Mouse (Mus musculus) liver, embryonic 11.5 days (tissue): ENCODE results near the gene Anapc16. TPM values are rescaled to one million over a fixed set of nuclear protein-coding genes. Genes with fewer than 3 reads are reported as not detected.

Experiments used
- ATAC-seq: fragments of 200-750 bp; cut with Nextera tagmentation; replicated peaks from 2 replicates; pipeline ENCODE4 v1.8.0; 2017; ENCODE audit warnings: moderate number of reproducible peaks, mild to moderate bottlenecking, moderate TSS enrichment, moderate library complexity; ENCODE audit not compliant: low FRiP score
- DNase-seq: peaks from one replicate; pipeline ENCODE4 v3.0.0-alpha.2; 2017; ENCODE audit warnings: low spot score
- H3K27ac ChIP-seq: fragments of 300-500 bp; sonication (generic); 2 replicates; pipeline ENCODE4 v1.5.1; 2014; ENCODE audit warnings: mild to moderate bottlenecking, low read depth, low read length, control low read depth
- H3K27me3 ChIP-seq: fragments of 300-500 bp; sonication (generic); replicated peaks from 2 replicates; pipeline ENCODE4 v1.6.1; 2014; ENCODE audit warnings: low read length, mixed read lengths; ENCODE audit not compliant: control insufficient read depth, insufficient read depth
- H3K36me3 ChIP-seq: fragments of 300-500 bp; sonication (generic); 2 replicates; pipeline ENCODE4 v1.6.1; 2014; ENCODE audit warnings: mild to moderate bottlenecking, low read length, moderate library complexity, mixed read lengths; ENCODE audit not compliant: control insufficient read depth, insufficient read depth
- H3K4me1 ChIP-seq: fragments of 300-500 bp; sonication (generic); replicated peaks from 2 replicates; pipeline ENCODE4 v1.6.1; 2014; ENCODE audit warnings: low read length, mixed read lengths; ENCODE audit not compliant: control insufficient read depth, insufficient read depth
- H3K4me2 ChIP-seq: fragments of 300-500 bp; sonication (generic); 2 replicates; pipeline ENCODE4 v1.6.1; 2014; ENCODE audit warnings: mild to moderate bottlenecking, control low read depth, moderate library complexity
- H3K4me3 ChIP-seq: fragments of 300-500 bp; sonication (generic); 2 replicates; pipeline ENCODE4 v1.5.1; 2014; ENCODE audit warnings: low read depth, low read length, control low read depth
- H3K9ac ChIP-seq: fragments of 300-500 bp; sonication (generic); 2 replicates; pipeline ENCODE4 v1.6.1; 2014; ENCODE audit warnings: low read depth, low read length, control low read depth
- H3K9me3 ChIP-seq: fragments of 300-500 bp; sonication (generic); 2 replicates; pipeline ENCODE4 v1.6.1; 2016; ENCODE audit warnings: low read length, inconsistent platforms, mixed read lengths; ENCODE audit not compliant: control insufficient read depth
- WGBS: fragments of 180-500 bp; shearing (Covaris S2); extraction: QIAGEN DNeasy Blood & Tissue Kit; methylation state at CpG from one replicate; pipeline ENCODE4 v1.1.7; 2014; 5-methylcytosine and 5-hydroxymethylcytosine counted together
- polyA plus RNA-seq: library from polyadenylated mRNA; unstranded; fragments of >200 nt; fragmentation: Nextera tagmentation; extraction: Ambion mirVana; gene quantifications from 2 replicates; pipeline ENCODE4 v1.2.1, GENCODE M21; 2014

Anapc16 gene
- polyA plus RNA-seq, 1 experiment from 2014 or later = 77.4 TPM

DNA sequence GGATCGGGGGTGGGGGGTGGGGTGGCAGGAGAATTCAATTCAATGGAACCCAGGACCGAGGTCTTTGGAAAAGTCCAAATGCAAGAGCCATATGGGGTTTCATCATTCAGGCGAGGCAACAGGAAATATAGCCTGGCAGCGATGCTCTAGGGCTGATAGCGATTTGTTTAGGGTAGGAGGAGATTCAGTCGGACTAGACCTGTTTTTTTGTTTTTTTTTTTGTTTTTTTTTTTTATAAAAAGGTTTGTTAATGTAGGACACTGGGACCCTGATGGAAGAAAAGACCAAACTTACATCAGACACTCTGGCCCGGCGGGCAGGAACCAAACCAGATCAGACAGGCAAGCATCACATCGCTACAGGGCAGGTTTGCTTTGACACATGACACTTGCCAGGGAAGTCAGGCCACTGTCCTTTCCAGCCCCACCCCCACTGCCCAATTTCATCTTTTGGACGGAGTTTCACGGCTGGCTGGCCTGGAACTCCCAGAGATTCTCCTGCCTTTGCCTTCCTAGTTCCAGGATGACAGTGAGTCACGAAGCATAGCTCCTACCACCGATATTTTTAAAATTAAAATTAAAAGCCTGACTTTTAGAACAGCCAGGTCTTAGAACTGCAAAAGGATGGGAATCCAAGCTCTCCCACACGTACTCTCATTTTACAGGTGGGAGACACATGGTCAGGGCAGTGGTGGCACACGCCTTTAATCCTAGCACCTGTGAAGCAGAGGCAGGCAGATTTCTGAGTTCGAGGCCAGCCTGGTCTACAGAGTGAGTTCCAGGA lies 50.0 kb downstream of the Anapc16 start:
- Histone ChIP-seq H3K9ac (peak overlapping the region; percentile 72), H3K9me3 (no peaks in the 10 kb centered on the region), H3K4me1 (peaks cover 22% of the 10 kb centered on the region), H3K4me3 (peak overlapping the region; percentile 81), H3K27me3 (peaks cover 22% of the 10 kb centered on the region), H3K27ac (0 out of 2 replicates have a peak overlapping the region, but pooled peaks have one; percentile 41), H3K4me2 (peak overlapping the region; percentile 97), H3K36me3 (peaks cover 3% of the 10 kb centered on the region; the same call in 1 of the 2 replicates)
- no peak for ATAC-seq
- 24% methylated on average over 16 of the region's 16 CpGs for WGBS
- DNase-seq = peak; percentile 52

DNA sequence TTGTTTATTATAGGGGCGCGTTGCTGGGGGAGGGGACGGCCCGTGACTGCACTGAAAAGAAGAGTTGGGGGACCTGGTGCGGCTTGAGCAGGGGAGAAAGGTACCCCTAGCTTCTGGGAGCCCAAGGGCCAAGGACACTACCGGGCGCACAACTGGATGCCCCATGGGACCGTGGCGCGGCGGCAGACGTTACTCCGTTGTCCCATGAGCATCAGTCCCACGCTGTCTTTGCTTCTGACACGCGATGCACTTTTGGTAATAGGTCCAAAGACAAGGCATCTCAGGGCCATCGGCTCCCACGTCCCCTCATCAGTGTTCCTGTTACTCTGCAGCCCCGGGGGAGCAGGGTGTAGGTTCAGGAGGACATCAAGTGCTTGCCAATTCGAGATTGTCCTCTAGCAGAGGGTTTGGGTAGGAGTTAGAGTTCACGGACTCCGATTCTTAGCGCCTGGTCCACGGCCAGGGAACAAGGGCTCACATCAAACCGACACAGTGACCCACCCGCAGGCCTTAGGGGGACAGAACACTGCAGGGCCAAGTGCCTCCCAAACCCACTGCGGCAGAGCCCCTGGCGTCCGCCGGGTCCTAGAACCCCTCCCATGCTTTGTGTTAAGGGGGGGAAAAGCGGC lies 50.7 kb downstream of the Anapc16 start:
- peak; percentile 44 for ATAC-seq
- peak overlapping the region; percentile 81 for H3K4me3 ChIP-seq
- H3K4me2 ChIP-seq = peak overlapping the region; percentile 97
- under 1% methylated on average over 31 of the region's 31 CpGs for WGBS
- peak; percentile 71 for DNase-seq
- H3K27me3 ChIP-seq = peaks cover 16% of the 10 kb centered on the region
- peak overlapping the region; percentile 58 for H3K27ac ChIP-seq
- no peaks in the 10 kb centered on the region for H3K9me3 ChIP-seq
- peak overlapping the region; percentile 72 for H3K9ac ChIP-seq
- H3K36me3 ChIP-seq = peaks cover 3% of the 10 kb centered on the region; the same call in 1 of the 2 replicates
- peaks cover 22% of the 10 kb centered on the region for H3K4me1 ChIP-seq

DNA sequence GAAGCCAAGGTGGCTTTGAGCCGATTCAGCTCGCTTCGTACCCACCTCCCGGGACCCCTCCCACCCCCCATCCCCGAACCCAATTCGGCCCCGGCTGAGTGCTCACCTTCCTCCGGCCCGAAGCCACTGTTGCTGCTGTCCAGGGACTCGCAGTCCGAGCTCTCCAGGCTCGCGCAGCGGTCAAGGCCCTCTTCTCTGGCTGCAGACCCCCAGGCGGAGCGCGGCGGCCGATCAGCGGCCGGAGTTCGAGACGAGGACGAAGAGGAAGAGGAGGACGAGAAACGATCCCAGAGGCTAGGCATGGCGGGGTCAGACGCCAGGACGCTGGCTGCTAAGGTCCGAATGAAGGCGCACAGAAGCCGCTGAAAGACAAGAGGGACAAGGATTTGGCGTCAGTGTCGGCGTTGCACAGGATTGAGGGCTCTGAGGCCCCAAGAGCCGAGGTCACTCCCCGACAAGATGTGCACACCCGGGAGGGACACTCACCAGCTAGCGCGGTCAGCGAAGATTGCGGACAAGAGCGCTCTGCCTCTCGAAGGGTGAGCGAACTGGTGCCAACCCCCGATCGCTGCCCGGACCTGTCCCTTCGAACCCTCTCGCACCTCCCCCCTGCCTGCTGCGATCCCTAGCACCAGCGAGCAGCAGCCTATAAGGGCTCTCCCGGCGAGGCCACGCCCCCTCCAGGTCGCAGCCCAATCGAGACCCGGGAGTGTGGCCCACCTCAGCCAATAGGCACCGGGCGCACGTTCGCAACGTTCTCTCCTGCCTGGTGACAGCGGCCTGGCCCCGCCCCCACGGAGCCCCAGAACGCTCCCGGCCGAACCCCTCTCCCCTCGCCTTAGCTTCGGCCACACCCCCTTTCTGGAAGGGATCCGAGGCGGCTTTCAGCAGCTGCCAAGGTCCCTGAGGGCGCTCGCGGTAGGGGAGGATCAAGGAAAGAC lies 51.5 kb downstream of the Anapc16 start, which contains the start of gene Ddit4:
TSS of gene Ddit4 (minus strand) at position 624 of the 941 bp plus-strand sequence.
- WGBS = under 1% methylated on average over 76 of the region's 76 CpGs
- ATAC-seq = peak; percentile 99
- DNase-seq = peak; percentile 100
- Histone ChIP-seq H3K9me3 (no peaks in the 10 kb centered on the region), H3K4me3 (peak within 1 kb of the TSS; percentile 81), H3K4me1 (peaks cover 22% of the 10 kb centered on the region), H3K4me2 (peak within 1 kb of the TSS; percentile 97), H3K9ac (peak within 1 kb of the TSS; percentile 91), H3K27me3 (peaks cover 8% of the 10 kb centered on the region), H3K36me3 (peaks cover 3% of the 10 kb centered on the region; the same call in 1 of the 2 replicates), H3K27ac (peak within 1 kb of the TSS; percentile 83)

DNA sequence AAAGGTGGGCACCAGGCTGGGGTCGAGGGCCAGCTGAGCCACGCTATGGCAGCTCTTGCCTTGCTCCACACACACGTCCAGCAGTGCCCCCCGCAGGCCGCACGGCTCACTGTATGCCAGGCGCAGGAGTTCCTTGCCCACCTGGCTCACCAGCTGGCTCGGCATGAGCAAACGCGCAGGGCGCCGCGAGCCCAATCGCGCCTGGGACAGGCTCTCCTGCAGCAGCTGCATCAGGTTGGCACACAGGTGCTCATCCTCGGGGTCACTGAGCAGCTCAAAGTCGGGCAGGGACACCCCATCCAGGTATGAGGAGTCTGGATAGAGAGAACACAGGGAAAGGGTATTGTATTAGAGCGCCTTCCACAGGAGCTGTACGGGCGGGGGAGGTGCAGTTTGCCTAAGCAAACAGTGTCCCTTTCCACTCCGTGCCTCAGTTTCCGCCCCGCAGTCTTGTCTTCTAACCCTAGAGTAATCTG lies 52.2 kb downstream of the Anapc16 start:
- Histone ChIP-seq H3K27me3 (0 out of 2 replicates have a peak, but pooled peaks cover 5% of the 10 kb centered on the region), H3K36me3 (peaks cover 3% of the 10 kb centered on the region; the same call in 1 of the 2 replicates), H3K4me2 (peak overlapping the region; percentile 97), H3K27ac (peak overlapping the region; percentile 83), H3K9ac (peak overlapping the region; percentile 91), H3K4me1 (peaks cover 22% of the 10 kb centered on the region), H3K4me3 (peak overlapping the region; percentile 81), H3K9me3 (no peaks in the 10 kb centered on the region)
- 2% methylated on average over 23 of the region's 23 CpGs for WGBS
- ATAC-seq (no peak), DNase-seq (peak; percentile 74)

DNA sequence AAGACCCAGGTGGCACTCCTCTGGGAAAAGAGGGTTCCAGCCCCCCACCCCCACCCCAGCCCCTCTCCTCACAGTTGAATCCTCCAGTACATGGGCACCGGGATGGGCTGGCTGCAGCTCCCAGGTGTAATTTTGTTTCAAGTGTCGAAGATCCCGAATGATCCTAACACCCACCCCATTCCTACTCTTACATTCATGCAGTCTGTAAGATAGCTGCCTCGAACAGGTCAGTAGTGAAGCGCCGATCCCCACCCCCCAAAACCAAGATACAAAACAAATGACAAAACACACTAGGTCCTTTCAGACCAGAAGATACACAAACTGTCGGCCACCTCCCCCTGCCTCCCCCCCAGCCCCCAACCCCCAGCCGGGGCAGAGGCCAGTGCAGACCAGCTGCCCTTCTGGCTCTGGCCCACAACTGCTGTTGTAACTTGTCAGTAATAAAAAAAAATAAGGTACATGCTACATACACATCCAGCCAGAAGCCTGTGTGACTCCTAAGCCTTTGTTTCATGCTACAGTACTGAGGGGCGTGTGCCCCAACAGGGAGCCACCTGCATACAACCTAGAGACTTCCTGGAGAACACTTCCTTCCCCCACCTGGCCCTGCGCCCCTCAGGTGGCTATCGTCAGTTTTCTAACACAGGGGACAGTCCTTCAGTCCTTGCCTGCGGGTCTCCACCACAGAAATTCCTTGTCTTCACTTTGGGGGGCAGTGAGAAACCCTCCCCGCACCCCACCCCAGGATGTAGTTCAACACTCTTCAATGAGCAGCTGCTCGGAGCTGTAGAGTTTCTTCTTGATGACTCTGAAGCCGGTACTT lies 52.9 kb downstream of the Anapc16 start:
- H3K4me3 ChIP-seq = peak overlapping the region; percentile 81
- peak overlapping the region; percentile 91 for H3K9ac ChIP-seq
- DNase-seq = no peak
- H3K4me2 ChIP-seq = peak overlapping the region; percentile 97
- WGBS = 50% methylated on average over 15 of the region's 15 CpGs
- peaks cover 22% of the 10 kb centered on the region for H3K4me1 ChIP-seq
- peaks cover 3% of the 10 kb centered on the region; the same call in 1 of the 2 replicates for H3K36me3 ChIP-seq
- H3K27me3 ChIP-seq = 0 out of 2 replicates have a peak, but pooled peaks cover 5% of the 10 kb centered on the region
- no peak overlapping the region for H3K27ac ChIP-seq
- no peaks in the 10 kb centered on the region for H3K9me3 ChIP-seq
- no peak for ATAC-seq

DNA sequence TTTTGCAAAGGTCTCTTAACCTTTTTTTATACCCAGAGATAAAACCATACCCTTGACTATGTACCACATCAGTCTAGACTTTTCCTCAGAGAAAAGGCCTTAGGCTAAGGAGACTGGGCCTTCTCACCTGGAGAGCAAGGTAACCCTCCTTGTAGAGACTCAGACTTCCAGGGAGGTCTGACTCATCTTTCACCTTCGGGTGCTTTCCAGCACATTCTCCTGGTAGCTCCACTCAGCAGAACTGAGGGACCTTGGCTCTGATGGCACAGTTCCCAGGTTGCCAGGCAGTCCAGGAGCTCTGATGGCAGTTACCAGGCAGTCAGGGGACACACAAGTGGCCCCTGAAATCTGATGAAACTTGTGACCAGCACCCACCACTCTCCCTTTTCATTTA lies 53.7 kb downstream of the Anapc16 start:
- 83% methylated on average over 1 of the region's 1 CpGs for WGBS
- H3K27me3 ChIP-seq = 0 out of 2 replicates have a peak, but pooled peaks cover 5% of the 10 kb centered on the region
- H3K4me3 ChIP-seq = 0 out of 2 replicates have a peak overlapping the region, but pooled peaks have one; percentile 81
- peak overlapping the region; percentile 1; the same call in 1 of the 2 replicates for H3K4me2 ChIP-seq
- peaks cover 22% of the 10 kb centered on the region for H3K4me1 ChIP-seq
- H3K9me3 ChIP-seq = no peaks in the 10 kb centered on the region
- H3K27ac ChIP-seq = no peak overlapping the region
- H3K36me3 ChIP-seq = peaks cover 3% of the 10 kb centered on the region; the same call in 1 of the 2 replicates
- ATAC-seq (no peak), DNase-seq (no peak)
- H3K9ac ChIP-seq = no peak overlapping the region

DNA sequence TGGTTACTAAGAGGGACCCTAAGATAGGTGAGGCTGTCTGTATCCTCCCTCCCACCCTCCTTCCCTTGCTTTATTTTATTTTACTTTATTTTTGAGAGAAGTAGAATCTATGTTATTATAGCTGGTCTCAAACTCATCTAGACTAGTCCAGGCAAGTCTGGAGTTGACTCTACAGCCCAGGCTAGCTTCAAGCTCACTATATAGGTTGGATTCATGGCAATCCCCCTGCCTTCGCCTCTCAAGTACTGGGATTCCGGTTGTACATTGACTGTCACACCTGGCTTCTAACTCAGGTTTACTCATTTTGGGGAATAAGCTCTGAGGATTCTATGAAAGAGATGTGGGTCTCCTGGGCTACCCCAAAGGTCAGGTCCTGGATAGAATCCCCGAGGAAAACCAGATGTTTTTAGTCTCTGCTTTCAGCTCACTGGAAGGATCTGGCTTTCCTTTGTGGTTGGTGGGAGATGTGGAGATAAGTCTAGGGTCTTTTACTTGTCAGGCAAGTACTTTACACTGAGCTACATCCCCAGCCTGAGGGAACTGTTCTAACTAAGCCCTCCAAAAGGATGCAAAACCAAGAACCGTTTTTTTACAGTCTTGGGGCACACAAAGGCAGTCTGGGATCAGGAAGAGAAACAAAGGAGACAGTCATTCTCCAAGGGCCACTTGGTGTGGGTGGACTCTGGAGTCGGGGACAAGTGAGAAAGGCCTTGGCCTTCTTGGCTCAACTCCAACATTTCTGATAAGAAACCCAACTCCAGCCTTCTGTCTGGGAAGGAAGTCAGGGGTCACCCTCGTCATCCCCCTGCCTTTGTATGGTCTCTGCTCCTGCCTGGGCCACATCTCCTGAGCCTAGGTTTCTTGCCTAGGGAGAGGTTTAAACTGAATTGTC lies 54.3 kb downstream of the Anapc16 start:
- Histone ChIP-seq H3K9me3 (no peaks in the 10 kb centered on the region), H3K27me3 (peaks cover 7% of the 10 kb centered on the region; the same call in 1 of the 2 replicates), H3K4me2 (peak overlapping the region; percentile 1; the same call in 1 of the 2 replicates), H3K4me3 (no peak overlapping the region), H3K36me3 (peaks cover 3% of the 10 kb centered on the region; the same call in 1 of the 2 replicates), H3K27ac (no peak overlapping the region), H3K9ac (no peak overlapping the region), H3K4me1 (peaks cover 22% of the 10 kb centered on the region)
- WGBS = 49% methylated on average over 6 of the region's 6 CpGs
- ATAC-seq (no peak), DNase-seq (no peak)
